Mouse (Mus musculus): ENCODE measurements around the gene Zkscan8. TPM values are rescaled to one million over a fixed set of nuclear protein-coding genes. Genes with fewer than 3 reads are reported as not detected.

Gene Zkscan8
- polyA plus RNA-seq (2012; rRNA removed): 2.0 and 2.2 TPM in 2 replicates

GRCm38 (mm10) chr13:21530781-21531201 lies at the start of gene Zkscan8:
TSS of gene Zkscan8 (minus strand) at chr13:21531120.

GRCm38 (mm10) chr13:21559793-21560192 lies 28.9 kb upstream of the Zkscan8 start, which contains the start of gene Olfr1535:
TSS of gene Olfr1535 (minus strand) at chr13:21559893.

GRCm38 (mm10) chr13:21542708-21543107 lies 11.8 kb upstream of the Zkscan8 start, which contains the start of gene Olfr1366:
TSS of gene Olfr1366 (minus strand) at chr13:21542808.

GRCm38 (mm10) chr13:21501182-21501581 lies 29.7 kb downstream of the Zkscan8 start, which contains the start of gene Gm11273:
TSS of gene Gm11273 (minus strand) at chr13:21501418.

GRCm38 (mm10) chr13:21495080-21495479 lies 35.8 kb downstream of the Zkscan8 start, which contains the start of gene AK157302:
TSS of gene AK157302 (plus strand) at chr13:21495223.

GRCm38 (mm10) chr13:21478759-21479670 lies 51.9 kb downstream of the Zkscan8 start, which contains the start of the genes Zkscan4 and Gm10065:
TSS of gene Zkscan4 (plus strand) at chr13:21478907.
TSS of gene Gm10065 (minus strand) at chr13:21479441.

GRCm38 (mm10) chr13:21468061-21469019 lies 62.6 kb downstream of the Zkscan8 start, which contains the start of gene Nkapl:
TSS of gene Nkapl (minus strand) at chr13:21468509.

Other genes with a start within 250 kb of the Zkscan8 start
- not detected in 2 replicates for gene Gpx5, start 238.4 kb downstream of the Zkscan8 start, polyA plus RNA-seq (2012; rRNA removed)
- gene Gpx6, start 219.0 kb downstream of the Zkscan8 start, polyA plus RNA-seq (2012; rRNA removed): 0.06 TPM in 1 of 2 replicates, not detected in the other
- gene Olfr1367, start 184.2 kb downstream of the Zkscan8 start, polyA plus RNA-seq (2012; rRNA removed): not detected in 2 replicates
- gene Zscan12, start 168.3 kb downstream of the Zkscan8 start, polyA plus RNA-seq (2012; rRNA removed): 2.6 and 2.8 TPM in 2 replicates
- gene Zkscan3, start 128.4 kb downstream of the Zkscan8 start, polyA plus RNA-seq (2012; rRNA removed): 22.6 and 28.4 TPM in 2 replicates
- 1.3 and 1.4 TPM in 2 replicates for gene Pgbd1, start 90.1 kb downstream of the Zkscan8 start, polyA plus RNA-seq (2012; rRNA removed)
- 9.0 and 10.6 TPM in 2 replicates for gene Zscan26, start 77.4 kb downstream of the Zkscan8 start, polyA plus RNA-seq (2012; rRNA removed)
- 0.27 and 0.31 TPM in 2 replicates for gene Nkapl, start 62.6 kb downstream of the Zkscan8 start, polyA plus RNA-seq (2012; rRNA removed)
- 0.17 and 0.21 TPM in 2 replicates for gene Zkscan4, start 52.2 kb downstream of the Zkscan8 start, polyA plus RNA-seq (2012; rRNA removed)
- gene Gm10065, start 51.7 kb downstream of the Zkscan8 start, polyA plus RNA-seq (2012; rRNA removed): not detected in 2 replicates
- gene AK157302, start 35.9 kb downstream of the Zkscan8 start, polyA plus RNA-seq (2012; rRNA removed): 0.60 and 0.98 TPM in 2 replicates
- 5.1 and 7.4 TPM in 2 replicates for gene Gm11273, start 29.7 kb downstream of the Zkscan8 start, polyA plus RNA-seq (2012; rRNA removed)
- gene Olfr1366, start 11.7 kb upstream of the Zkscan8 start, polyA plus RNA-seq (2012; rRNA removed): not detected in 2 replicates
- gene Olfr1535, start 28.8 kb upstream of the Zkscan8 start, polyA plus RNA-seq (2012; rRNA removed): not detected in 2 replicates
- not detected in 2 replicates for gene Olfr1364, start 50.6 kb upstream of the Zkscan8 start, polyA plus RNA-seq (2012; rRNA removed)
- not detected in 2 replicates for gene Olfr1362, start 82.9 kb upstream of the Zkscan8 start, polyA plus RNA-seq (2012; rRNA removed)
- not detected in 2 replicates for gene Olfr11, start 111.4 kb upstream of the Zkscan8 start, polyA plus RNA-seq (2012; rRNA removed)
- not detected in 2 replicates for gene Olfr1361, start 132.3 kb upstream of the Zkscan8 start, polyA plus RNA-seq (2012; rRNA removed)
- gene Olfr1360, start 146.3 kb upstream of the Zkscan8 start, polyA plus RNA-seq (2012; rRNA removed): not detected in 2 replicates
- gene Olfr1359, start 167.0 kb upstream of the Zkscan8 start, polyA plus RNA-seq (2012; rRNA removed): not detected in 2 replicates
- 14.6 and 15.9 TPM in 2 replicates for gene Hist1h2bl, start 185.0 kb upstream of the Zkscan8 start, polyA plus RNA-seq (2012; rRNA removed)
- 6.1 and 8.0 TPM in 2 replicates for gene Hist1h2ai, start 185.3 kb upstream of the Zkscan8 start, polyA plus RNA-seq (2012; rRNA removed)
- gene Hist1h3h, start 186.5 kb upstream of the Zkscan8 start, polyA plus RNA-seq (2012; rRNA removed): 25.6 and 32.9 TPM in 2 replicates
- gene Hist1h2bm, start 190.9 kb upstream of the Zkscan8 start, polyA plus RNA-seq (2012; rRNA removed): 17.9 and 18.0 TPM in 2 replicates
- gene Hist1h4j, start 203.9 kb upstream of the Zkscan8 start, polyA plus RNA-seq (2012; rRNA removed): 31.8 and 33.2 TPM in 2 replicates
- 30.3 and 35.2 TPM in 2 replicates for gene Hist1h4k, start 219.4 kb upstream of the Zkscan8 start, polyA plus RNA-seq (2012; rRNA removed)
- 49.3 and 52.1 TPM in 2 replicates for gene Hist1h2ak, start 222.7 kb upstream of the Zkscan8 start, polyA plus RNA-seq (2012; rRNA removed)
- gene Hist1h2bn, start 223.0 kb upstream of the Zkscan8 start, polyA plus RNA-seq (2012; rRNA removed): 15.9 and 19.2 TPM in 2 replicates
- gene Hist1h1b, start 249.5 kb upstream of the Zkscan8 start, polyA plus RNA-seq (2012; rRNA removed): 9.7 and 11.9 TPM in 2 replicates

All from liver, embryonic 14 days (tissue).